Mouse (Mus musculus) cerebellum, postnatal 4 days (tissue): ENCODE data around the gene Cask.
A peak's percentile ranks its signal among the peaks of the same experiment; 100 is the strongest.
"Not testable (repeated sequence)": the region's sequence is repeated elsewhere in the genome, so short reads cannot be mapped to it uniquely, and the experiment has no call there.

ENCODE experiments used
- DNase-seq, 2 experiments: peaks; one replicate each; pipeline ENCODE4 v3.0.0; 2022; ENCODE audit warnings: low spot score in 2 of 2, mixed read lengths in 1 of 2

Cask gene

GRCm38 (mm10) chrX:13851285-13851684 is at the start of gene Cask:
Gene Cask, minus strand, starts transcription at chrX:13851367.
- no peak for DNase-seq

GRCm38 (mm10) chrX:13889976-13890375 is 38.8 kb upstream of the Cask start:
- no peak for DNase-seq

GRCm38 (mm10) chrX:13884348-13884747 is 33.2 kb upstream of the Cask start:
- DNase-seq: no peak

GRCm38 (mm10) chrX:13881969-13882368 is 30.8 kb upstream of the Cask start:
- DNase-seq: no peak

GRCm38 (mm10) chrX:13860145-13860544 is 9.0 kb upstream of the Cask start:
- no peak for DNase-seq

- DNase-seq: no peak
Observed at GRCm38 (mm10) chrX:13859051-13859450, 7.9 kb upstream of the Cask start.

- DNase-seq: no peak
Observed at GRCm38 (mm10) chrX:13848473-13848872, 2.7 kb downstream of the Cask start.

- DNase-seq: peak in 1 of 2 experiments; percentile 9
Observed at GRCm38 (mm10) chrX:13847502-13847851, 3.7 kb downstream of the Cask start.

GRCm38 (mm10) chrX:13846653-13847501 is 4.3 kb downstream of the Cask start:
- DNase-seq: peak; percentile 66 to 85

GRCm38 (mm10) chrX:13845858-13846652 is 5.1 kb downstream of the Cask start:
- peak in 1 of 2 experiments; percentile 53 for DNase-seq

- DNase-seq: no peak
Observed at GRCm38 (mm10) chrX:13845141-13845857, 5.9 kb downstream of the Cask start.

GRCm38 (mm10) chrX:13822792-13823191 is 28.4 kb downstream of the Cask start:
- no peak for DNase-seq

- no peak for DNase-seq
Observed at GRCm38 (mm10) chrX:13798754-13799153, 52.4 kb downstream of the Cask start.

- no peak for DNase-seq
Observed at GRCm38 (mm10) chrX:13765672-13766071, 85.5 kb downstream of the Cask start.

- DNase-seq: no peak
Observed at GRCm38 (mm10) chrX:13765024-13765423, 86.1 kb downstream of the Cask start.

- DNase-seq: no peak
Observed at GRCm38 (mm10) chrX:13757279-13758005, 93.7 kb downstream of the Cask start.

- no peak for DNase-seq
Observed at GRCm38 (mm10) chrX:13741110-13741509, 110.1 kb downstream of the Cask start.

- DNase-seq: not testable (repeated sequence)
Observed at GRCm38 (mm10) chrX:13730785-13731184, 120.4 kb downstream of the Cask start.

GRCm38 (mm10) chrX:13729835-13730480 is 121.2 kb downstream of the Cask start:
- no peak for DNase-seq

- DNase-seq: no peak
Observed at GRCm38 (mm10) chrX:13725573-13726403, 125.4 kb downstream of the Cask start.
